Comparison of ENCODE assay signal across 9 mouse cellular contexts in the genomic region with DNA sequence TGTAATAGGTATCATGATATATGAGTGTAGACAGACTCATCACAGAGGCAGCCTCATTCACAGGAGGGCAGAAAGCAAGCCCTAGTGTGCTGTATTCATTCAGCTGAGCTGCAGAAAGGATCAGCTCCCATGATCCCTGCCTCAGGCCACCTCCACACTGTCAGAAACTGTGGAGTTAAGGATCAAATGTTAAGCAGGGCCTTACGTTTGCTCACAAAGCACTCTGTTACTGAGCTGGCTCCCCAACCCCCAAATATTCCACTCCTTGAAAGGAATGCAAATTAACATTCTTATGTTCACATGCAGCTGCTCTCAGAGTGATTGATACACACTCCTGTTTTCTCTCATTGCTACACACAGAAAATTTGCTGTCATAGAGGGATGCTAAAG.
DNase-seq lines count a peak whose midpoint lies in the region; ATAC-seq and TF ChIP-seq lines count a peak whose summit lies in the region.
"Had no signal": no experiment of that assay in that cellular context is flagged by ENCODE, and none has a peak within 500 bp of the region (broad histone marks: within the 10 kb centered on the region; RNA-seq: fewer than 3 reads in every experiment).

No protein-coding gene starts in this region.

- H3K4me3 ChIP-seq in embryonic facial prominence, embryonic 12.5 days: no peak overlapping the region
- no peak overlapping the region for H3K4me3 ChIP-seq in hindbrain, embryonic 16.5 days (ENCODE audit: low read length)
- no peak overlapping the region for H3K4me3 ChIP-seq in myocyte
- H3K4me3 ChIP-seq: heart, embryonic 10.5 days had no signal

- peaks cover 9% of the 10 kb centered on the region for H3K4me1 ChIP-seq in embryonic facial prominence, embryonic 12.5 days
- H3K4me1 ChIP-seq in hindbrain, embryonic 16.5 days (ENCODE audit: control insufficient read depth, insufficient read depth, low read depth, low read length): peaks cover 13% of the 10 kb centered on the region

- H3K9ac ChIP-seq in embryonic facial prominence, embryonic 12.5 days: no peak overlapping the region
- no peak overlapping the region for H3K9ac ChIP-seq in hindbrain, embryonic 16.5 days (ENCODE audit: low read depth, low read length)

- intact Hi-C loops in heart, postnatal 10 days (cut with DNase I): no loop called here

- no peak overlapping the region for H3ac ChIP-seq in myocyte (ENCODE audit: control insufficient read depth, insufficient read length)

- no peaks in the 10 kb centered on the region for H3K79me2 ChIP-seq in myocyte (ENCODE audit: control insufficient read depth, insufficient read depth)

- H3K4me2 ChIP-seq in embryonic facial prominence, embryonic 12.5 days (replicated peaks): no peak overlapping the region
- no peak overlapping the region for H3K4me2 ChIP-seq in hindbrain, embryonic 16.5 days (ENCODE audit: low read length)
- H3K4me2 ChIP-seq in myocyte (ENCODE audit: low read depth): no peak overlapping the region

- peak; percentile 80 for ATAC-seq in embryonic facial prominence, embryonic 12.5 days (ENCODE audit: insufficient number of reproducible peaks, insufficient read depth, low FRiP score, low TSS enrichment)
- peak; percentile 75 for ATAC-seq in hindbrain, embryonic 16.5 days

- DNase-seq in brain, embryonic 18.5 days (ENCODE audit: low read depth, low spot score): peak; percentile 18
- DNase-seq in cerebellum, postnatal 10 days: no peak
- DNase-seq in spleen, postnatal 14 days (ENCODE audit: low spot score in 2 of 2): no peak
- no peak for DNase-seq in heart, postnatal 10 days
- DNase-seq: cerebellum, adult 9-10 months had no signal

- peak overlapping the region; percentile 73 for H3K27ac ChIP-seq in embryonic facial prominence, embryonic 12.5 days
- H3K27ac ChIP-seq in hindbrain, embryonic 16.5 days (ENCODE audit: low read depth, low read length): peak overlapping the region; percentile 36
- H3K27ac ChIP-seq: heart, embryonic 10.5 days had no signal

- no peak for TF ChIP-seq POLR2A in myocyte (IDR thresholded peaks at IDR 0.05; ENCODE audit: insufficient read length, low read depth)

- H3K36me3 ChIP-seq in embryonic facial prominence, embryonic 12.5 days: no peaks in the 10 kb centered on the region
- H3K36me3 ChIP-seq in hindbrain, embryonic 16.5 days (ENCODE audit: control insufficient read depth, insufficient read depth, low read length): no peaks in the 10 kb centered on the region
- no peaks in the 10 kb centered on the region for H3K36me3 ChIP-seq in myocyte (ENCODE audit: control insufficient read depth, insufficient read depth)
- H3K36me3 ChIP-seq: heart, embryonic 10.5 days had no signal

- H3K27me3 ChIP-seq in embryonic facial prominence, embryonic 12.5 days: no peaks in the 10 kb centered on the region
- H3K27me3 ChIP-seq in hindbrain, embryonic 16.5 days (replicated peaks; ENCODE audit: control insufficient read depth, insufficient read depth, low read length): no peaks in the 10 kb centered on the region
- H3K27me3 ChIP-seq in myocyte (ENCODE audit: control insufficient read depth, insufficient read depth, insufficient read length): no peaks in the 10 kb centered on the region

- WGBS in embryonic facial prominence, embryonic 12.5 days: 8% methylated on average over 1 of the region's 1 CpGs
- whole genome bisulfite sequencing in hindbrain, embryonic 16.5 days: 5% methylated on average over 1 of the region's 1 CpGs

- H3K9me3 ChIP-seq in embryonic facial prominence, embryonic 12.5 days: no peaks in the 10 kb centered on the region
- H3K9me3 ChIP-seq in hindbrain, embryonic 16.5 days (ENCODE audit: control insufficient read depth, low read length): no peaks in the 10 kb centered on the region
- H3K9me3 ChIP-seq: heart, embryonic 10.5 days had no signal

TF ChIP-seq in myocyte, 11 proteins besides CTCF, POLR2A, EP300 and RAD21:
- TF ChIP-seq MYOD1 (IDR thresholded peaks at IDR 0.05; ENCODE audit: control insufficient read depth in 1 of 3, insufficient read length in 2 of 3, low read depth in 2 of 3): peak in 2 of 3 experiments; percentile 18 to 31
- no peak for TF ChIP-seq REST (IDR thresholded peaks at IDR 0.05; ENCODE audit: insufficient read depth, insufficient read length)
- no peak for TF ChIP-seq MAX (IDR thresholded peaks at IDR 0.05; ENCODE audit: low read depth)
- TF ChIP-seq MYOG (IDR thresholded peaks at IDR 0.05; ENCODE audit: control insufficient read depth in 1 of 3, insufficient read depth in 1 of 3, insufficient read length in 2 of 3, low read depth in 2 of 3): no peak
- no peak for TF ChIP-seq TCF12 (IDR thresholded peaks at IDR 0.05; ENCODE audit: insufficient read depth, poor library complexity, severe bottlenecking)
- no peak for TF ChIP-seq USF1 (IDR thresholded peaks at IDR 0.05; ENCODE audit: low read depth)
- no peak for TF ChIP-seq CEBPB (IDR thresholded peaks at IDR 0.05; ENCODE audit: insufficient read depth, poor library complexity, severe bottlenecking)
TF ChIP-seq in myocyte: peak in this region for 1.
